Mouse (Mus musculus) embryonic facial prominence, embryonic 10.5 days (tissue): ENCODE measurements around the gene Cd3e. TPM values are rescaled to one million over a fixed set of nuclear protein-coding genes. Genes with fewer than 3 reads are reported as not detected.
A peak's percentile ranks its signal among the peaks of the same experiment; 100 is the strongest.

Source experiments
- DNase-seq: peaks from one replicate; pipeline ENCODE4 v3.0.0-alpha.2; 2017; ENCODE audit warnings: low spot score
- H3K27ac ChIP-seq: fragments of 300-500 bp; sonication (generic); replicated peaks from 2 replicates; pipeline ENCODE4 v1.5.1; 2016; ENCODE audit warnings: mild to moderate bottlenecking
- H3K27me3 ChIP-seq: fragments of 300-500 bp; sonication (generic); replicated peaks from 2 replicates; pipeline ENCODE4 v1.6.1; 2016; ENCODE audit warnings: low read depth, mild to moderate bottlenecking; ENCODE audit not compliant: poor library complexity, severe bottlenecking
- H3K36me3 ChIP-seq: fragments of 300-500 bp; sonication (generic); replicated peaks from 2 replicates; pipeline ENCODE4 v1.6.1; 2016; ENCODE audit warnings: mild to moderate bottlenecking, moderate library complexity
- H3K4me1 ChIP-seq: fragments of 300-500 bp; sonication (generic); 2 replicates; pipeline ENCODE4 v1.6.1; 2016
- H3K4me3 ChIP-seq: fragments of 300-500 bp; sonication (generic); 2 replicates; pipeline ENCODE4 v1.5.1; 2016; ENCODE audit warnings: mild to moderate bottlenecking, moderate library complexity
- H3K9me3 ChIP-seq: fragments of 300-500 bp; sonication (generic); 2 replicates; pipeline ENCODE4 v1.6.1; 2016; ENCODE audit warnings: mild to moderate bottlenecking
- WGBS: fragments of 180-500 bp; shearing (Covaris S2); methylation state at CpG from one replicate; pipeline ENCODE4 v1.1.7; 2016; 5-methylcytosine and 5-hydroxymethylcytosine counted together
- polyA plus RNA-seq: library from polyadenylated mRNA; unstranded; fragments of >200 nt; fragmentation: Nextera tagmentation; extraction: Ambion mirVana; gene quantifications from 2 replicates; pipeline ENCODE4 v1.2.1, GENCODE M21; 2016

The Cd3e gene
- not detected in 2 replicates for polyA plus RNA-seq

DNA sequence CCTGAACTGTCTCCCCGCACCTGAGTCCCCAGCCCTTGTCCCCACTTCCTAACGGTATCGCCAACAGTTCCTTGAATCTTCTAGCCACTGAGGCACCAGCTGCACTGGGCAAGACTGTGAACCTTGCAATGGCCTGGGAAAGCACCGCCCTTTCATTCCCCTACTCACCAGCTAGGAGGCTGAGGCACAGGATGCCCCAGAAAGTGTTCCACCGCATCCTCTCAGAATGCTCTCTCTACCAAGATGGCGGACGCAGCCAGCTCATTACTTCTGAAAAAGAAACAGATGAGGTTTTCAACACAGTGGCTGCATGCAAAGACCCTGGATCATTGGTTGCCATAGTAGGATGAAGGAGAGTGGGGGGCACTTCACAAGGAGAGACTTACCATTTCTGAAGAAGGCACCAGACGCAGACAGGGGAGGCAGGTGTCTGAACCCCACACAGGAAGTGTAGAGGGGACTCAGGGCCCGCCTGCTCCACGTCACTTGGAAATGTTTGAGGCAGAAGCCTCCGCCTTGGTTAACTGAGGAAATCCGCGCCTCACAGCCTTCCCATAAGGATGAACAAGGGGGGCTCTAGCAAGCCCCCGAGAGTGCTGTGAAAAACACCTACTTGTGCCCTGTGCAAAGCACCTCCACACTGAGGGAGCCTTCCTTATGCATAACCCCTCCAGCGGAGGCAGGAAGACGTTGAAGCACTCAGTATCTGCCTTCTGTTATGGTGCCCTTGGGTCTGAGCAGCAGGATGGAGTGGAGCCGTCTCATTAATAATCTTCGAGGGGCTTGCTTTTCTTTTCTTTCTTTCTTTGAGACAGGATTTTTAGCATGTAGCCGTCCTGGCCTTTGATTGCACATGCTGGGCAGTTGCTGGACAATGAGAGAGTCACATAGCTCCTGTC is at the start of gene Cd3e:
Gene Cd3e, minus strand, starts transcription at position 448 of the 899 bp plus-strand sequence.
- no peaks in the 10 kb centered on the region; the same call in 1 of the 2 replicates for H3K4me1 ChIP-seq
- H3K27me3 ChIP-seq, result 0 out of 2 replicates have a peak, but pooled peaks cover 5% of the 10 kb centered on the region
- no peaks in the 10 kb centered on the region for H3K36me3 ChIP-seq
- 86% methylated on average over 19 of the region's 19 CpGs for WGBS
- no peak for DNase-seq
- H3K9me3 ChIP-seq, result no peaks in the 10 kb centered on the region
- no peak within 1 kb of the TSS for H3K27ac ChIP-seq
- no peak within 1 kb of the TSS for H3K4me3 ChIP-seq

- no peaks in the 10 kb centered on the region for H3K9me3 ChIP-seq
- peaks cover 44% of the 10 kb centered on the region for H3K27me3 ChIP-seq
- 21% methylated on average over 5 of the region's 5 CpGs for WGBS
- H3K27ac ChIP-seq, result no peak overlapping the region
- no peaks in the 10 kb centered on the region for H3K36me3 ChIP-seq
- peak; percentile 45 for DNase-seq
- H3K4me1 ChIP-seq, result peaks cover 25% of the 10 kb centered on the region
- no peak overlapping the region for H3K4me3 ChIP-seq
Observed at GRCm38 (mm10) chr9:45058304-45058940, 49.0 kb upstream of the Cd3e start.

- H3K4me3 ChIP-seq, result peak within 1 kb of the TSS; percentile 72
- DNase-seq, result peak; percentile 93
- H3K27ac ChIP-seq, result peak within 1 kb of the TSS; percentile 95
- H3K9me3 ChIP-seq, result no peaks in the 10 kb centered on the region
- peaks cover 27% of the 10 kb centered on the region for H3K27me3 ChIP-seq
- peaks cover 24% of the 10 kb centered on the region for H3K4me1 ChIP-seq
- no peaks in the 10 kb centered on the region for H3K36me3 ChIP-seq
- WGBS, result under 1% methylated on average over 33 of the region's 33 CpGs
Observed at GRCm38 (mm10) chr9:45055082-45055713, 45.8 kb upstream of the Cd3e start, which contains the start of gene Mpzl3. Mpzl3 (plus strand) TSS chr9:45055186.

DNA sequence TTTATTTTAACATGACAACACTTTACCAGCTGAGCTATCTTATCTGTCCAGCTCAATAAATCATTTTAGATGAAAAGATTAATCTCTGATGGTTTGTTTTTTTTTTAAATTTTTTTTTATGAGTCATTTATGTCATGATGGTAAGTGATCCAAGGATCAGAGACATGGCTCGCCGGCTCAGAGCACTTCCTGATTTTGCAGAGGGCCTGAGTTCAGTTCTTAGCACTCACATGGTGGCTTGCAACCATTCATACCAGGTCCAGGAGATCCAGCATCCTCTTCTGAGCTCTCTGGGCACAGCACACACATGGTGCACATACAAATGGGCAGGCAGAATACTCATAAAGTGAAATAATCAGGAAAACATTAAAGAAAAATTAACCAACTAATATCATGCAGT is 40.9 kb upstream of the Cd3e start:
- Histone ChIP-seq H3K27me3 (peaks cover 4% of the 10 kb centered on the region; the same call in 1 of the 2 replicates), H3K4me3 (no peak overlapping the region), H3K4me1 (no peaks in the 10 kb centered on the region), H3K36me3 (no peaks in the 10 kb centered on the region), H3K27ac (no peak overlapping the region), H3K9me3 (no peaks in the 10 kb centered on the region)
- 84% methylated on average over 2 of the region's 2 CpGs for WGBS
- no peak for DNase-seq

- Histone ChIP-seq H3K27ac (no peak overlapping the region), H3K4me3 (no peak overlapping the region), H3K36me3 (no peaks in the 10 kb centered on the region), H3K9me3 (no peaks in the 10 kb centered on the region), H3K27me3 (peaks cover 9% of the 10 kb centered on the region), H3K4me1 (no peaks in the 10 kb centered on the region)
- WGBS, result 82% methylated on average over 1 of the region's 1 CpGs
- no peak for DNase-seq
Observed at GRCm38 (mm10) chr9:45049731-45050130, 40.3 kb upstream of the Cd3e start.

GRCm38 (mm10) chr9:45048511-45048910 is 39.1 kb upstream of the Cd3e start:
- Histone ChIP-seq H3K4me1 (peaks cover 4% of the 10 kb centered on the region; the same call in 1 of the 2 replicates), H3K36me3 (no peaks in the 10 kb centered on the region), H3K4me3 (no peak overlapping the region), H3K27ac (no peak overlapping the region), H3K27me3 (peaks cover 22% of the 10 kb centered on the region), H3K9me3 (no peaks in the 10 kb centered on the region)
- no peak for DNase-seq
- 31% methylated on average over 4 of the region's 4 CpGs for WGBS

DNA sequence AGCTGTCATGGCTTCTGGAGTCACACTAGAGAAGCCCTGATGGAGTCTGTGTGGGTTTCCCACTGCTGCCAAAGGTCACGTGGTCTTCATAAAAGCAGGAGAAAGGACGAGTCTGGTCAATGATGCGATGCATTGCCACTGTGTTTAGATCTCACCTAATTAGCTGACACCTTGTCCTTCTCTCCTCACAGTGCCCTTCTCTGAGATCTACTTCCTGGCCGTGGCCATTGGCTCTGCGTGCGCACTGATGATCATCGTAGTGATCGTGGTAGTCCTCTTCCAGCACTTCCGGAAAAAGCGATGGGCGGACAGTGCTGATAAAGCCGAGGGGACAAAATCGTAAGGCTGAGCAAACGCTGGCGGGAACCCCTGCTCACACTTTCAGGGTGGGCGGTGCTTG is 37.5 kb upstream of the Cd3e start:
- Histone ChIP-seq H3K27ac (no peak overlapping the region), H3K27me3 (peaks cover 34% of the 10 kb centered on the region), H3K4me1 (peaks cover 18% of the 10 kb centered on the region), H3K4me3 (no peak overlapping the region), H3K9me3 (no peaks in the 10 kb centered on the region), H3K36me3 (no peaks in the 10 kb centered on the region)
- DNase-seq, result no peak
- WGBS, result 91% methylated on average over 16 of the region's 16 CpGs

- Histone ChIP-seq H3K4me3 (peak overlapping the region; percentile 54), H3K36me3 (no peaks in the 10 kb centered on the region), H3K27me3 (peaks cover 74% of the 10 kb centered on the region), H3K27ac (peak overlapping the region; percentile 69; the same call in 1 of the 2 replicates), H3K4me1 (peaks cover 34% of the 10 kb centered on the region), H3K9me3 (no peaks in the 10 kb centered on the region)
- 1% methylated on average over 10 of the region's 10 CpGs for WGBS
- peak; percentile 48 for DNase-seq
Observed at GRCm38 (mm10) chr9:45042947-45043346, 33.5 kb upstream of the Cd3e start.

GRCm38 (mm10) chr9:45042056-45042720 is 32.8 kb upstream of the Cd3e start:
- Histone ChIP-seq H3K4me1 (peaks cover 34% of the 10 kb centered on the region), H3K36me3 (no peaks in the 10 kb centered on the region), H3K27ac (peak overlapping the region; percentile 69), H3K4me3 (peak overlapping the region; percentile 54), H3K9me3 (no peaks in the 10 kb centered on the region), H3K27me3 (peaks cover 74% of the 10 kb centered on the region)
- 2% methylated on average over 20 of the region's 20 CpGs for WGBS
- peak; percentile 68 for DNase-seq

GRCm38 (mm10) chr9:45041131-45041838 is 31.9 kb upstream of the Cd3e start:
- H3K4me3 ChIP-seq, result no peak overlapping the region
- DNase-seq, result peak; percentile 43
- peaks cover 74% of the 10 kb centered on the region for H3K27me3 ChIP-seq
- H3K4me1 ChIP-seq, result peaks cover 34% of the 10 kb centered on the region
- no peaks in the 10 kb centered on the region for H3K36me3 ChIP-seq
- no peak overlapping the region for H3K27ac ChIP-seq
- 40% methylated on average over 17 of the region's 17 CpGs for WGBS
- H3K9me3 ChIP-seq, result no peaks in the 10 kb centered on the region

GRCm38 (mm10) chr9:45040066-45040845 is 30.8 kb upstream of the Cd3e start:
- Histone ChIP-seq H3K27me3 (peaks cover 73% of the 10 kb centered on the region), H3K36me3 (no peaks in the 10 kb centered on the region), H3K27ac (no peak overlapping the region), H3K4me3 (peak overlapping the region; percentile 15; the same call in 1 of the 2 replicates), H3K9me3 (no peaks in the 10 kb centered on the region), H3K4me1 (peaks cover 34% of the 10 kb centered on the region)
- WGBS, result 16% methylated on average over 14 of the region's 14 CpGs
- DNase-seq, result peak; percentile 16
